Mouse (Mus musculus) heart, postnatal 25 days (tissue): ENCODE measurements around the gene Jun. TPM values are rescaled to one million over a fixed set of nuclear protein-coding genes. Genes with fewer than 3 reads are reported as not detected.

Experiments used
- DNase-seq: peaks from one replicate; pipeline ENCODE4 v3.0.0; 2022; ENCODE audit warnings: low spot score
- intact Hi-C: fragments of 180-260 bp; cut with DNase I; formaldehyde crosslinking; loops from one replicate; pipeline ENCODE4 v1.15.1; 2025
- total RNA-seq, 2 experiments: library from RNA; stranded (reverse); gene quantifications; 2 replicates each; pipeline ENCODE4 v1.2.3; 2021

The Jun gene
- total RNA-seq, 2 experiments from 2014 or later: 41.1 to 58.1 TPM

- intact Hi-C loops: no loop called here
- no peak for DNase-seq
These were observed 24.3 kb upstream of the Jun start for GRCm38 (mm10) chr4:95076279-95076678.

GRCm38 (mm10) chr4:95075591-95076002 lies 23.6 kb upstream of the Jun start:
- intact Hi-C loops: no loop called here
- no peak for DNase-seq

- intact Hi-C loops: no loop called here
- DNase-seq: no peak
These were observed 22.3 kb upstream of the Jun start for GRCm38 (mm10) chr4:95074319-95074718.

- intact Hi-C loops: no loop called here
- no peak for DNase-seq
These were observed 21.3 kb upstream of the Jun start for GRCm38 (mm10) chr4:95073214-95073750.

- DNase-seq: no peak
- intact Hi-C loops: no loop called here
These were observed 18.4 kb upstream of the Jun start for GRCm38 (mm10) chr4:95070407-95070806.

GRCm38 (mm10) chr4:95068045-95068948 lies 16.3 kb upstream of the Jun start:
- no peak for DNase-seq
- intact Hi-C loops: no loop called here

- DNase-seq: no peak
- intact Hi-C loops: no loop called here
These were observed 11.7 kb upstream of the Jun start for GRCm38 (mm10) chr4:95063609-95064210.

- intact Hi-C loops: no loop called here
- DNase-seq: no peak
These were observed 10.9 kb upstream of the Jun start for GRCm38 (mm10) chr4:95062873-95063272.

GRCm38 (mm10) chr4:95057264-95057663 lies 5.2 kb upstream of the Jun start:
- DNase-seq: no peak

GRCm38 (mm10) chr4:95055276-95055675 lies 3.3 kb upstream of the Jun start:
- intact Hi-C loops: loop anchor here (2.0 to 10.0 kb wide), 3 partner anchors 26 to 670 kb away; no protein-coding TSS in a partner anchor
- no peak for DNase-seq

More at GRCm38 (mm10) chr4:95057264-95057663, 5.2 kb upstream of the Jun start:
- intact Hi-C loops: loop anchor here (5.0 to 10.0 kb wide), 2 partner anchors 35 to 668 kb away; no protein-coding TSS in a partner anchor

GRCm38 (mm10) chr4:95054336-95054735 lies 2.3 kb upstream of the Jun start:
- DNase-seq: no peak
- intact Hi-C loops: loop anchor here (2.0 to 10.0 kb wide), 6 partner anchors 26 to 670 kb away; no protein-coding TSS in a partner anchor

- intact Hi-C loops: loop anchor here (2.0 to 10.0 kb wide), 8 partner anchors 27 to 817 kb away; no protein-coding TSS in a partner anchor
- DNase-seq: peak; percentile 49
These were observed 1.7 kb upstream of the Jun start for GRCm38 (mm10) chr4:95053791-95054117.

GRCm38 (mm10) chr4:95053041-95053790 lies 1.2 kb upstream of the Jun start:
- peak; percentile 93 for DNase-seq
- intact Hi-C loops: loop anchor here (2.0 to 10.0 kb wide), 7 partner anchors 59 to 818 kb away; no protein-coding TSS in a partner anchor

GRCm38 (mm10) chr4:95051311-95051871 lies 631 bp downstream of the Jun start:
- intact Hi-C loops: loop anchor here (2.0 to 10.0 kb wide), 7 partner anchors 43 to 673 kb away; partner anchors contain the start of gene Fggy
- peak; percentile 47 for DNase-seq

- peak; percentile 59 for DNase-seq
- intact Hi-C loops: loop anchor here (2.0 to 10.0 kb wide), 7 partner anchors 42 to 674 kb away; partner anchors contain the start of gene Fggy
These were observed 1.3 kb downstream of the Jun start for GRCm38 (mm10) chr4:95050518-95051278.

GRCm38 (mm10) chr4:95049884-95050517 lies 2.0 kb downstream of the Jun start:
- intact Hi-C loops: loop anchor here (2.0 to 10.0 kb wide), 7 partner anchors 41 to 675 kb away; partner anchors contain the start of gene Fggy
- DNase-seq: peak; percentile 78

- intact Hi-C loops: no loop called here
- DNase-seq: no peak
These were observed 2.9 kb downstream of the Jun start for GRCm38 (mm10) chr4:95049153-95049552.

GRCm38 (mm10) chr4:95048731-95049100 lies 3.3 kb downstream of the Jun start:
- intact Hi-C loops: no loop called here
- no peak for DNase-seq
